Mouse (Mus musculus): Measurements from ENCODE around the gene Parp2. TPM values are rescaled to one million over a fixed set of nuclear protein-coding genes. Genes with fewer than 3 reads are reported as not detected.

The Parp2 gene
- polyA plus RNA-seq, 1 experiment from 2014 or later, result 56.7 TPM

GRCm38 (mm10) chr14:50813060-50813459 is 5.4 kb downstream of the Parp2 start:
- WGBS, result 96% methylated on average over 2 of the region's 2 CpGs
- Histone ChIP-seq H3K9me3 (ENCODE audit: control insufficient read depth, low read length) (no peaks in the 10 kb centered on the region), H3K27ac (ENCODE audit: low read length) (no peak overlapping the region), H3K9ac (replicated peaks; ENCODE audit: low read depth, low read length) (no peak overlapping the region), H3K4me3 (replicated peaks; ENCODE audit: low read length) (no peak overlapping the region), H3K36me3 (ENCODE audit: control insufficient read depth, insufficient read depth) (peaks cover 14% of the 10 kb centered on the region), H3K4me1 (replicated peaks; ENCODE audit: control insufficient read depth, insufficient read depth, low read length) (peaks cover 3% of the 10 kb centered on the region; the same call in 1 of the 2 replicates), H3K4me2 (ENCODE audit: low read length) (no peak overlapping the region), H3K27me3 (replicated peaks; ENCODE audit: control insufficient read depth, insufficient read depth, low read length) (no peaks in the 10 kb centered on the region)
- ATAC-seq, result no peak

DNA sequence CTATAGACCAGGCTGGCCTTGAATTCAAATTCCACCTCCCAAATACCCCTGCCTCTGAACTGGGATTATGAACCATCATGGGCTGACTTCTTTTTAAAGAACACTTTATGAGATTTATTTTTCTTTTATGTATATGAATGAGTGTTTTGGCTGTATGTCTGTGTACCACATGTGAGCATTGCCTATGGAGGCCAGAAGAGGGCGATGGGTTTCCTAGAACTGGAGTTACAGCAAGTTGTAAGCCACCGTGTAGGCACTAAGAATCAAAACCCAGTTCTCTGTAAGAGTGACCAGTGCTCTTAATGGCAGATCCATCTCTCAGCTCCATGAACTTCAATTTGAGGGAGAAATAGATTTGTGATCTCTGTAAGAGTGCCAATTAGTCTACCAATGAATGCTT is 15.6 kb downstream of the Parp2 start:
- 80% methylated on average over 2 of the region's 2 CpGs for WGBS
- Histone ChIP-seq H3K4me2 (ENCODE audit: low read length) (no peak overlapping the region), H3K27me3 (replicated peaks; ENCODE audit: control insufficient read depth, insufficient read depth, low read length) (no peaks in the 10 kb centered on the region), H3K36me3 (ENCODE audit: control insufficient read depth, insufficient read depth) (peaks cover 14% of the 10 kb centered on the region), H3K27ac (ENCODE audit: low read length) (no peak overlapping the region), H3K4me3 (replicated peaks; ENCODE audit: low read length) (no peak overlapping the region), H3K4me1 (replicated peaks; ENCODE audit: control insufficient read depth, insufficient read depth, low read length) (no peaks in the 10 kb centered on the region), H3K9me3 (ENCODE audit: control insufficient read depth, low read length) (no peaks in the 10 kb centered on the region), H3K9ac (replicated peaks; ENCODE audit: low read depth, low read length) (no peak overlapping the region)
- ATAC-seq, result no peak

DNA sequence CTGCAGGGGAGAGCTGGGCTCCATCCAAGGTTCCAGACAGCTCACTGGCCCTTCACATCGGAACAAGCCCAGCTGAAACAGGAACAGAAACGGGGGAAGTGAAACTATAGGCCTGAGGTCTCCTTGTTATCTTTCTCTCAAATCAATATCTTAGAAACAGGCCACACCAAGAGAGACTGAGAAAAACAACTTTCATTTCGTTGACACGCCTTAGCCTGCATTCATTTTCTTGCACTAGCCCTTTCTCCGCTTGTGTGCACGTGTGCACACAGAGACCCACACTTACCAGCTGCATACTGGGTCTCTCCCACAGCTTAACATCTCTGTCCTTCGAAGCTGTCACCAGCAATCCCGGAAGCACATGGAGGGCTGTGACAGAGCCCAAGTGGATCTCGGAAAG is 16.6 kb downstream of the Parp2 start:
- H3K9ac ChIP-seq (replicated peaks; ENCODE audit: low read depth, low read length), result no peak overlapping the region
- H3K4me2 ChIP-seq (ENCODE audit: low read length), result no peak overlapping the region
- H3K4me1 ChIP-seq (replicated peaks; ENCODE audit: control insufficient read depth, insufficient read depth, low read length), result no peaks in the 10 kb centered on the region
- no peak overlapping the region for H3K4me3 ChIP-seq (replicated peaks; ENCODE audit: low read length)
- peaks cover 10% of the 10 kb centered on the region for H3K36me3 ChIP-seq (ENCODE audit: control insufficient read depth, insufficient read depth)
- no peak overlapping the region for H3K27ac ChIP-seq (ENCODE audit: low read length)
- no peak for ATAC-seq
- 94% methylated on average over 9 of the region's 9 CpGs for WGBS
- no peaks in the 10 kb centered on the region for H3K9me3 ChIP-seq (ENCODE audit: control insufficient read depth, low read length)
- H3K27me3 ChIP-seq (replicated peaks; ENCODE audit: control insufficient read depth, insufficient read depth, low read length), result no peaks in the 10 kb centered on the region

- peaks cover 3% of the 10 kb centered on the region for H3K36me3 ChIP-seq (ENCODE audit: control insufficient read depth, insufficient read depth)
- no peak overlapping the region for H3K9ac ChIP-seq (replicated peaks; ENCODE audit: low read depth, low read length)
- ATAC-seq, result no peak
Observed at GRCm38 (mm10) chr14:50826579-50826978, 18.9 kb downstream of the Parp2 start.

GRCm38 (mm10) chr14:50829878-50830277 is 22.2 kb downstream of the Parp2 start:
- no peaks in the 10 kb centered on the region for H3K27me3 ChIP-seq (replicated peaks; ENCODE audit: control insufficient read depth, insufficient read depth, low read length)
- no peaks in the 10 kb centered on the region for H3K36me3 ChIP-seq (ENCODE audit: control insufficient read depth, insufficient read depth)

More at GRCm38 (mm10) chr14:50826579-50826978, 18.9 kb downstream of the Parp2 start:
- Histone ChIP-seq H3K4me2 (ENCODE audit: low read length) (no peak overlapping the region), H3K4me1 (replicated peaks; ENCODE audit: control insufficient read depth, insufficient read depth, low read length) (no peaks in the 10 kb centered on the region), H3K4me3 (replicated peaks; ENCODE audit: low read length) (no peak overlapping the region), H3K9me3 (ENCODE audit: control insufficient read depth, low read length) (no peaks in the 10 kb centered on the region), H3K27ac (ENCODE audit: low read length) (no peak overlapping the region), H3K27me3 (replicated peaks; ENCODE audit: control insufficient read depth, insufficient read depth, low read length) (no peaks in the 10 kb centered on the region)
- WGBS, result 87% methylated on average over 4 of the region's 4 CpGs

DNA sequence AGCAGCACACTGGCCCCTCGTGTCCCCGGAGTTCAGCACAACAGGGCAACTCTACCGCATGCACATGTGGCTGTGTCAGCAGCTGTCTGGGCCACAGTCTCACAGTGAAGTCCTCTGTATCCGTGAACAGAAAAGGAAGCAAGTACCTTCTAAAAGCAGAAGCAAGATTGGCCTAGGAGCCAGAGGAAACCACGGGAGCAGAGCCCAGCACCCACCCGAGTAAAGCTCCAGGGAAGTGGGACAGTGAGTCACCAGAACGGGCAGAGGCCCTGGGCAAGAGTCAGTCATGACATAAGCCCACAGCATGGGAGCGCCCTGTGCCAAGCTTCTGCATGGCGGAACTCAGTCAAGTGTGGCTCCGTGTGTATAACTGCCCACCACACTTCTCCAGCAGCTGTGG is 26.3 kb downstream of the Parp2 start:
- no peaks in the 10 kb centered on the region for H3K27me3 ChIP-seq (replicated peaks; ENCODE audit: control insufficient read depth, insufficient read depth, low read length)
- 86% methylated on average over 10 of the region's 10 CpGs for WGBS
- ATAC-seq, result no peak
- no peaks in the 10 kb centered on the region for H3K4me1 ChIP-seq (replicated peaks; ENCODE audit: control insufficient read depth, insufficient read depth, low read length)
- no peaks in the 10 kb centered on the region for H3K9me3 ChIP-seq (ENCODE audit: control insufficient read depth, low read length)
- H3K9ac ChIP-seq (replicated peaks; ENCODE audit: low read depth, low read length), result no peak overlapping the region
- no peak overlapping the region for H3K4me3 ChIP-seq (replicated peaks; ENCODE audit: low read length)
- H3K36me3 ChIP-seq (ENCODE audit: control insufficient read depth, insufficient read depth), result no peaks in the 10 kb centered on the region
- H3K27ac ChIP-seq (ENCODE audit: low read length), result no peak overlapping the region
- H3K4me2 ChIP-seq (ENCODE audit: low read length), result no peak overlapping the region

More at GRCm38 (mm10) chr14:50829878-50830277, 22.2 kb downstream of the Parp2 start:
- Histone ChIP-seq H3K9me3 (ENCODE audit: control insufficient read depth, low read length) (no peaks in the 10 kb centered on the region), H3K9ac (replicated peaks; ENCODE audit: low read depth, low read length) (no peak overlapping the region), H3K4me1 (replicated peaks; ENCODE audit: control insufficient read depth, insufficient read depth, low read length) (no peaks in the 10 kb centered on the region), H3K4me3 (replicated peaks; ENCODE audit: low read length) (no peak overlapping the region), H3K27ac (ENCODE audit: low read length) (no peak overlapping the region), H3K4me2 (ENCODE audit: low read length) (no peak overlapping the region)
- 90% methylated on average over 3 of the region's 3 CpGs for WGBS
- no peak for ATAC-seq

DNA sequence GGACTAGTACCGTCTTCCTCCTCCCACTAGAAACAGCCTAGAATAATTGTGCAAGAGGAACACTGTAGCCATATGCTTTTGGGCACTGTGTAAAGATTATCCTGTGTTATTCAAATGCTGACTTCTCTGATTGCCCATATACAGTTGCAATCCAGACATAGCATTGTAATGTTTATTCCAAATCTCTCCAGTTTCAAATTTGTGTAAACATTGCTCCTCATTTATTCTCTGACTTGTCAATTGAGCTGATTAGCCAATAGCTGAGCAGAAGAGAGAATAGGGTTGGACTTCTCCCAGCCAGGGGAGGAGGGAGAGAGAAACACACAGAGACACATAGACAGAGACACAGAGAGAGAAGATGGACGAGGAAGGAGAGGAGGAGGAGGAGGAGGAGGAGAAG is 26.8 kb downstream of the Parp2 start:
- WGBS, result 53% methylated on average over 2 of the region's 2 CpGs
- no peak for ATAC-seq

DNA sequence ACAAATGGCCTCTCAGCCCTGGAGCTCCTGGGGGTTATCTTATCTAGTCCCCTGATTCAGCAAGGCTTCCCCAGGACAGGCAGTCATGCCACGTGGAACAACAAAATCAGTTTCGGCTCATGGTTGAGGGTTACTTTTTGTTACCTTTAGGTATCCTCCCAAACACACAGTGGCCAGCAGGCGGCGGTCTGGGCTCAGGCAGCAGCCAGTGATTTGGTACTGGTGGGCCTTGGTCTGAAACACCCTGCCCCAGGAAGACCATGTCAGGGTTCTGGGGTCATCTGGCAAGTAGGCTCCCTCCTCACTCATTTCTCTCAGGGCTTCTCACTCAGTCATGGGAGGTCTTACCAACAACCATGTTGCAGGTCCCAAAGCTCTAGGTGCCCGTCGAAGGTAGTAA is 29.6 kb downstream of the Parp2 start:
- Histone ChIP-seq H3K9ac (replicated peaks; ENCODE audit: low read depth, low read length) (no peak overlapping the region), H3K27me3 (replicated peaks; ENCODE audit: control insufficient read depth, insufficient read depth, low read length) (no peaks in the 10 kb centered on the region), H3K9me3 (ENCODE audit: control insufficient read depth, low read length) (no peaks in the 10 kb centered on the region), H3K4me2 (ENCODE audit: low read length) (no peak overlapping the region), H3K36me3 (ENCODE audit: control insufficient read depth, insufficient read depth) (no peaks in the 10 kb centered on the region), H3K27ac (ENCODE audit: low read length) (no peak overlapping the region), H3K4me1 (replicated peaks; ENCODE audit: control insufficient read depth, insufficient read depth, low read length) (no peaks in the 10 kb centered on the region), H3K4me3 (replicated peaks; ENCODE audit: low read length) (no peak overlapping the region)
- no peak for ATAC-seq
- WGBS, result 65% methylated on average over 6 of the region's 6 CpGs

More for the DNA sequence above, 26.8 kb downstream of the Parp2 start:
- Histone ChIP-seq H3K9me3 (ENCODE audit: control insufficient read depth, low read length) (no peaks in the 10 kb centered on the region), H3K4me3 (replicated peaks; ENCODE audit: low read length) (no peak overlapping the region), H3K4me1 (replicated peaks; ENCODE audit: control insufficient read depth, insufficient read depth, low read length) (no peaks in the 10 kb centered on the region), H3K36me3 (ENCODE audit: control insufficient read depth, insufficient read depth) (no peaks in the 10 kb centered on the region), H3K9ac (replicated peaks; ENCODE audit: low read depth, low read length) (no peak overlapping the region), H3K27ac (ENCODE audit: low read length) (no peak overlapping the region), H3K4me2 (ENCODE audit: low read length) (no peak overlapping the region), H3K27me3 (replicated peaks; ENCODE audit: control insufficient read depth, insufficient read depth, low read length) (no peaks in the 10 kb centered on the region)

DNA sequence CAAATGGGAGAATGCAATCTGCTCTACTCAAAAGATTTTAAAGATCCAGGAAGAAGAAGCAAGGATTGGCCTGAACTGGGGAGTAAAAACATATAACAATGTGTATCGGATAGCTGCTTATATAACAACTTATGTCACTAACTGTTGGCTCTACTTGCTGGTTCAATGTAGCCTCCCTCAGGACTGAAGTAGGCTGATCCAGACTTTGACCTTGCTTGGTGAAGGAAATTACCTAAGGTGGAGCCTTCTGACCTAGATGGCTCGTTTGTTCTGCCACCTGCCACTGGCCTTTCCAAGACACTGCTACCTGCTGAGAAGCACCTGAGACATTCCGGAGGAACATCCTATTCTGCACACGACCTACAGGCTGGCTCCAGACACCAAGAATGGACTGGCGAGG is 48.1 kb downstream of the Parp2 start:
- Histone ChIP-seq H3K4me2 (ENCODE audit: low read length) (no peak overlapping the region), H3K9ac (replicated peaks; ENCODE audit: low read depth, low read length) (no peak overlapping the region), H3K9me3 (ENCODE audit: control insufficient read depth, low read length) (no peaks in the 10 kb centered on the region), H3K27ac (ENCODE audit: low read length) (no peak overlapping the region), H3K36me3 (ENCODE audit: control insufficient read depth, insufficient read depth) (no peaks in the 10 kb centered on the region), H3K27me3 (replicated peaks; ENCODE audit: control insufficient read depth, insufficient read depth, low read length) (no peaks in the 10 kb centered on the region), H3K4me1 (replicated peaks; ENCODE audit: control insufficient read depth, insufficient read depth, low read length) (no peaks in the 10 kb centered on the region), H3K4me3 (replicated peaks; ENCODE audit: low read length) (no peak overlapping the region)
- WGBS, result 83% methylated on average over 5 of the region's 5 CpGs
- ATAC-seq, result no peak

DNA sequence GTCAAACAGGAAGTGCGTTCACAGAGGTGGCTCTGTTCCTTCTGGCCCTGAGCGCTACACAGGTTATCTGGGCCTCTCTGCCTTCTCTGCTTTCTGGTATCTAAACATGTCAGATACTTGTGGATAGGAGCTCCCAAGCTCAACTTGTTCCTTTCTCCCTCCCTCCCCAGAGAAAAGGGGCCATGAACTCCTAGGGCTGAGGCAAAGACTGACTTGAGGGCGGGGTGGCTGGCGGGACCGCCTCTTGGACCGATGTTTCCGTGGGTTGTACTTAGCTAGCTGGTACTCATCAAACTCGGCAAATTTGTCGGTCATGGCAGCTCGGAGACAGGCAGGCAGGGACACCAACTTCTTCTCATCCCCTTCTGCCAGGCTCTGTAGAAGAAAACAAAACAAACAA is 55.0 kb downstream of the Parp2 start:
- no peak overlapping the region for H3K4me2 ChIP-seq (ENCODE audit: low read length)
- no peaks in the 10 kb centered on the region for H3K36me3 ChIP-seq (ENCODE audit: control insufficient read depth, insufficient read depth)
- no peak for ATAC-seq
- H3K9ac ChIP-seq (replicated peaks; ENCODE audit: low read depth, low read length), result no peak overlapping the region
- no peak overlapping the region for H3K27ac ChIP-seq (ENCODE audit: low read length)
- H3K4me3 ChIP-seq (replicated peaks; ENCODE audit: low read length), result no peak overlapping the region
- H3K9me3 ChIP-seq (ENCODE audit: control insufficient read depth, low read length), result no peaks in the 10 kb centered on the region
- WGBS, result 93% methylated on average over 10 of the region's 10 CpGs
- H3K27me3 ChIP-seq (replicated peaks; ENCODE audit: control insufficient read depth, insufficient read depth, low read length), result no peaks in the 10 kb centered on the region
- H3K4me1 ChIP-seq (replicated peaks; ENCODE audit: control insufficient read depth, insufficient read depth, low read length), result no peaks in the 10 kb centered on the region
